Mouse (Mus musculus): Measurements from ENCODE around the gene D430042O09Rik. TPM values are rescaled to one million over a fixed set of nuclear protein-coding genes. Genes with fewer than 3 reads are reported as not detected.

Gene D430042O09Rik
- polyA plus RNA-seq, 1 experiment from 2014 or later, result 7.8 TPM

- ATAC-seq (replicated peaks), result no peak
- no peak overlapping the region for H3K4me2 ChIP-seq (replicated peaks)
- WGBS, result 79% methylated on average over 3 of the region's 3 CpGs
- H3K36me3 ChIP-seq, result no peaks in the 10 kb centered on the region
- H3K9me3 ChIP-seq, result no peaks in the 10 kb centered on the region
- no peak overlapping the region for H3K27ac ChIP-seq (replicated peaks)
- no peaks in the 10 kb centered on the region for H3K27me3 ChIP-seq
- peaks cover 4% of the 10 kb centered on the region; the same call in 1 of the 2 replicates for H3K4me1 ChIP-seq
- H3K4me3 ChIP-seq, result no peak overlapping the region
- H3K9ac ChIP-seq (replicated peaks), result no peak overlapping the region
Observed at GRCm38 (mm10) chr7:125714803-125715202, 7.1 kb downstream of the D430042O09Rik start.

- Histone ChIP-seq H3K9me3 (no peaks in the 10 kb centered on the region), H3K27ac (replicated peaks) (no peak overlapping the region), H3K4me3 (no peak overlapping the region), H3K4me2 (replicated peaks) (no peak overlapping the region), H3K27me3 (no peaks in the 10 kb centered on the region), H3K36me3 (no peaks in the 10 kb centered on the region), H3K9ac (replicated peaks) (no peak overlapping the region), H3K4me1 (peaks cover 10% of the 10 kb centered on the region)
- ATAC-seq (replicated peaks), result no peak
- 85% methylated on average over 2 of the region's 2 CpGs for WGBS
Observed at GRCm38 (mm10) chr7:125716724-125717123, 9.0 kb downstream of the D430042O09Rik start.

GRCm38 (mm10) chr7:125717612-125718011, 9.9 kb downstream of the D430042O09Rik start:
- H3K36me3 ChIP-seq, result no peaks in the 10 kb centered on the region
- peaks cover 12% of the 10 kb centered on the region for H3K4me1 ChIP-seq
- no peak overlapping the region for H3K9ac ChIP-seq (replicated peaks)
- no peak overlapping the region for H3K27ac ChIP-seq (replicated peaks)
- no peak overlapping the region for H3K4me3 ChIP-seq
- no peak for ATAC-seq (replicated peaks)
- no peaks in the 10 kb centered on the region for H3K27me3 ChIP-seq
- H3K4me2 ChIP-seq (replicated peaks), result no peak overlapping the region
- H3K9me3 ChIP-seq, result no peaks in the 10 kb centered on the region

GRCm38 (mm10) chr7:125720370-125720769, 12.7 kb downstream of the D430042O09Rik start:
- ATAC-seq (replicated peaks), result no peak
- H3K27me3 ChIP-seq, result no peaks in the 10 kb centered on the region
- no peaks in the 10 kb centered on the region for H3K36me3 ChIP-seq
- H3K4me3 ChIP-seq, result no peak overlapping the region
- H3K9ac ChIP-seq (replicated peaks), result no peak overlapping the region
- WGBS, result 56% methylated on average over 5 of the region's 5 CpGs
- H3K27ac ChIP-seq (replicated peaks), result peak overlapping the region; percentile 32; the same call in 1 of the 2 replicates
- no peak overlapping the region for H3K4me2 ChIP-seq (replicated peaks)
- H3K4me1 ChIP-seq, result peaks cover 28% of the 10 kb centered on the region
- H3K9me3 ChIP-seq, result no peaks in the 10 kb centered on the region

GRCm38 (mm10) chr7:125721033-125721432, 13.3 kb downstream of the D430042O09Rik start:
- Histone ChIP-seq H3K27ac (replicated peaks) (0 out of 2 replicates have a peak overlapping the region, but pooled peaks have one; percentile 32), H3K4me1 (peaks cover 28% of the 10 kb centered on the region), H3K27me3 (no peaks in the 10 kb centered on the region), H3K4me3 (no peak overlapping the region), H3K4me2 (replicated peaks) (no peak overlapping the region), H3K9me3 (no peaks in the 10 kb centered on the region), H3K9ac (replicated peaks) (no peak overlapping the region), H3K36me3 (no peaks in the 10 kb centered on the region)
- ATAC-seq (replicated peaks), result no peak
- WGBS, result 87% methylated on average over 4 of the region's 4 CpGs

GRCm38 (mm10) chr7:125722127-125722526, 14.4 kb downstream of the D430042O09Rik start:
- Histone ChIP-seq H3K4me3 (no peak overlapping the region), H3K9me3 (no peaks in the 10 kb centered on the region), H3K27ac (replicated peaks) (no peak overlapping the region), H3K4me2 (replicated peaks) (no peak overlapping the region), H3K9ac (replicated peaks) (no peak overlapping the region), H3K27me3 (no peaks in the 10 kb centered on the region), H3K4me1 (peaks cover 28% of the 10 kb centered on the region), H3K36me3 (no peaks in the 10 kb centered on the region)
- no peak for ATAC-seq (replicated peaks)

GRCm38 (mm10) chr7:125723189-125723972, 15.7 kb downstream of the D430042O09Rik start:
- H3K4me3 ChIP-seq, result no peak overlapping the region
- H3K9ac ChIP-seq (replicated peaks), result no peak overlapping the region
- H3K36me3 ChIP-seq, result no peaks in the 10 kb centered on the region
- H3K4me2 ChIP-seq (replicated peaks), result no peak overlapping the region
- H3K27me3 ChIP-seq, result no peaks in the 10 kb centered on the region
- WGBS, result 22% methylated on average over 5 of the region's 5 CpGs
- H3K9me3 ChIP-seq, result no peaks in the 10 kb centered on the region
- peak overlapping the region; percentile 69 for H3K27ac ChIP-seq (replicated peaks)
- peaks cover 30% of the 10 kb centered on the region for H3K4me1 ChIP-seq
- ATAC-seq (replicated peaks), result peak; percentile 77

- Histone ChIP-seq H3K9me3 (no peaks in the 10 kb centered on the region), H3K36me3 (no peaks in the 10 kb centered on the region), H3K4me3 (no peak overlapping the region), H3K9ac (replicated peaks) (no peak overlapping the region), H3K27me3 (no peaks in the 10 kb centered on the region), H3K4me1 (peaks cover 4% of the 10 kb centered on the region; the same call in 1 of the 2 replicates), H3K4me2 (replicated peaks) (no peak overlapping the region), H3K27ac (replicated peaks) (no peak overlapping the region)
- no peak for ATAC-seq (replicated peaks)
Observed at GRCm38 (mm10) chr7:125731679-125732078, 24.0 kb downstream of the D430042O09Rik start.

- WGBS, result 94% methylated on average over 4 of the region's 4 CpGs
- Histone ChIP-seq H3K4me3 (no peak overlapping the region), H3K9ac (replicated peaks) (no peak overlapping the region), H3K36me3 (no peaks in the 10 kb centered on the region), H3K4me1 (peaks cover 2% of the 10 kb centered on the region; the same call in 1 of the 2 replicates), H3K4me2 (replicated peaks) (no peak overlapping the region), H3K27me3 (no peaks in the 10 kb centered on the region), H3K27ac (replicated peaks) (no peak overlapping the region), H3K9me3 (no peaks in the 10 kb centered on the region)
- no peak for ATAC-seq (replicated peaks)
Observed at GRCm38 (mm10) chr7:125733791-125734190, 26.1 kb downstream of the D430042O09Rik start.

GRCm38 (mm10) chr7:125736366-125737015, 28.8 kb downstream of the D430042O09Rik start:
- WGBS, result 89% methylated on average over 4 of the region's 4 CpGs

GRCm38 (mm10) chr7:125740521-125740920, 32.8 kb downstream of the D430042O09Rik start:
- no peak for ATAC-seq (replicated peaks)
- 93% methylated on average over 2 of the region's 2 CpGs for WGBS

More at GRCm38 (mm10) chr7:125736366-125737015, 28.8 kb downstream of the D430042O09Rik start:
- no peak overlapping the region for H3K4me3 ChIP-seq
- no peaks in the 10 kb centered on the region for H3K4me1 ChIP-seq
- H3K27ac ChIP-seq (replicated peaks), result no peak overlapping the region
- H3K9ac ChIP-seq (replicated peaks), result no peak overlapping the region
- H3K4me2 ChIP-seq (replicated peaks), result no peak overlapping the region
- no peaks in the 10 kb centered on the region for H3K9me3 ChIP-seq
- ATAC-seq (replicated peaks), result no peak
- H3K36me3 ChIP-seq, result no peaks in the 10 kb centered on the region
- H3K27me3 ChIP-seq, result no peaks in the 10 kb centered on the region

GRCm38 (mm10) chr7:125741271-125741703, 33.6 kb downstream of the D430042O09Rik start:
- Histone ChIP-seq H3K27me3 (no peaks in the 10 kb centered on the region), H3K9me3 (no peaks in the 10 kb centered on the region), H3K4me1 (no peaks in the 10 kb centered on the region), H3K9ac (replicated peaks) (no peak overlapping the region), H3K27ac (replicated peaks) (no peak overlapping the region), H3K36me3 (no peaks in the 10 kb centered on the region), H3K4me2 (replicated peaks) (no peak overlapping the region), H3K4me3 (no peak overlapping the region)
- no peak for ATAC-seq (replicated peaks)
- WGBS, result 69% methylated on average over 1 of the region's 1 CpGs

More at GRCm38 (mm10) chr7:125740521-125740920, 32.8 kb downstream of the D430042O09Rik start:
- H3K27me3 ChIP-seq, result no peaks in the 10 kb centered on the region
- H3K4me3 ChIP-seq, result no peak overlapping the region
- no peak overlapping the region for H3K27ac ChIP-seq (replicated peaks)
- H3K9me3 ChIP-seq, result no peaks in the 10 kb centered on the region
- H3K4me1 ChIP-seq, result no peaks in the 10 kb centered on the region
- H3K4me2 ChIP-seq (replicated peaks), result no peak overlapping the region
- H3K36me3 ChIP-seq, result no peaks in the 10 kb centered on the region
- H3K9ac ChIP-seq (replicated peaks), result no peak overlapping the region

Data from forebrain, embryonic 15.5 days (tissue).